Mouse (Mus musculus) small intestine, adult 2 months (tissue): ENCODE data around the gene Aldh3b2.

ENCODE experiments used
- CTCF ChIP-seq: fragments of 200-500 bp; IDR thresholded peaks from 2 replicates; pipeline ENCODE4 v1.5.1; 2012; ENCODE audit warnings: low read depth, mild to moderate bottlenecking, control low read depth, inconsistent platforms, low read length, moderate library complexity, mixed read lengths; ENCODE audit not compliant: insufficient replicate concordance, insufficient read length; ENCODE audit errors: extremely low read depth
- POLR2A ChIP-seq: fragments of 200-500 bp; IDR thresholded peaks from 2 replicates; pipeline ENCODE4 v1.6.1; 2012; ENCODE audit warnings: low read depth, mild to moderate bottlenecking, control low read depth, inconsistent platforms, low read length, moderate library complexity

- no peak for TF ChIP-seq CTCF
- no peak for TF ChIP-seq POLR2A
Measured at GRCm38 (mm10) chr19:3985261-3985681, 13.1 kb downstream of the Aldh3b2 start.
